8 mouse cellular contexts compared by ENCODE assay signal in the genomic region with DNA sequence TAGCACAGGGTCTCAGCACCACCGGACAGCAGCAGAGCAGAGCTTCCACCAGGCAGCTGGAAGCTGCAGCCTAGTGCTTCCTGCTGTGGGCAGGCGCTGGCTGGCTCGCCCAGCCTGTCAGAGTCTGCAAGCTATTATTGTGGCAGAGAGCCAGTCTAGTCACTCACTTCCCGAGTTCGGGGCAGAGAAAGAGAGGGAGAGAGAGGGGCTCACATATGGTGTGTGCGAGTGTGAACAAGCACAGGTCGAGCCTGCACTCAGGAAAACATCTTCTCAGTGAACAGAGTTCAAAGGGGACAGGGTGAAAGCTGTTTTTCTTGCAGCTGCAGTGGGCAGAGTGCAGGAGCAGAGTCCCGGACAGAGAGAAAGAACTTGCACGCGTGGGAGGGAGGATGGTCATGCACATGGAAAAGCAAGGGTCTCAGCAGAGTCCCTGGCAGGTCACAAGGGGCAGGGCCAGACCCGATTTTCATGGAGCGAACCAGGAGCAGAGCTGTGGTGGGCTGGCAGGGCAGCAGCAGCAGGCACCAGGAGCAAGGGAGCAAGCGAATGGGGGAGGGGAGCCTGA. TPM values are rescaled to one million over a fixed set of nuclear protein-coding genes. Genes with fewer than 3 reads are reported as not detected.
A peak's percentile ranks its signal among the peaks of the same experiment; 100 is the strongest.
DNase-seq lines count a peak whose midpoint lies in the region; ATAC-seq lines count a peak whose summit lies in the region.

No protein-coding gene starts in this region.

- no peak overlapping the region for H3K4me3 ChIP-seq in liver, embryonic 15.5 days (replicated peaks)

- no peak overlapping the region for H3K9ac ChIP-seq in liver, embryonic 15.5 days

- peak; percentile 87 for ATAC-seq in granulocyte monocyte progenitor cell, adult 5-6 weeks (replicated peaks; ENCODE audit: poor library complexity, severe bottlenecking)
- 0 out of 2 replicates have a peak, but pooled peaks have one; percentile 15 for ATAC-seq in liver, embryonic 15.5 days (ENCODE audit: insufficient read depth)

- H3K27ac ChIP-seq in liver, embryonic 15.5 days (replicated peaks): no peak overlapping the region

- H3K36me3 ChIP-seq in liver, embryonic 15.5 days (replicated peaks): no peaks in the 10 kb centered on the region

- H3K9me3 ChIP-seq in liver, embryonic 15.5 days (replicated peaks): no peaks in the 10 kb centered on the region

- DNase-seq in urinary bladder, postnatal 14 days (ENCODE audit: low spot score): peak; percentile 25
- no peak for DNase-seq in urinary bladder, adult 18-20 months (ENCODE audit: low spot score in 2 of 2)
- DNase-seq in layer of hippocampus, postnatal 25 days (ENCODE audit: extremely low spot score in 1 of 2, low spot score in 1 of 2): no peak
- no peak for DNase-seq in kidney, adult 8-10 months
- no peak for DNase-seq in testis, postnatal 14 days (ENCODE audit: low spot score)
- DNase-seq in gastrocnemius, postnatal 4 days (ENCODE audit: low spot score in 2 of 2): no peak

- H3K27me3 ChIP-seq in liver, embryonic 15.5 days: peaks cover 2% of the 10 kb centered on the region

- peaks cover 6% of the 10 kb centered on the region for H3K4me1 ChIP-seq in liver, embryonic 15.5 days (replicated peaks)

- 0 out of 2 replicates have a peak overlapping the region, but pooled peaks have one; percentile 37 for H3K4me2 ChIP-seq in liver, embryonic 15.5 days

- 15% methylated on average over 13 of the region's 13 CpGs for WGBS in liver, embryonic 15.5 days (ENCODE audit: insufficient replicate concordance)

RNA-seq across cellular contexts. Expression of a gene that starts 31.0 kb away (rescaled TPM):
- 15.1 and 17.2 TPM in 2 replicates for total RNA-seq in granulocyte monocyte progenitor cell, adult 5-6 weeks (2014; fragmentation: Nextera tagmentation)
- total RNA-seq in granulocyte monocyte progenitor cell, adult 5-6 weeks (2017): 14.7 and 16.5 TPM in 2 replicates
- 7.1 and 9.7 TPM in 2 replicates for polyA plus RNA-seq in liver, embryonic 15.5 days (2015; fragmentation: Nextera tagmentation; extraction: Ambion mirVana)
- 10 to 100 TPM; 35.5 to 37.6 TPM for total RNA-seq in layer of hippocampus, postnatal 25 days (2021)
- total RNA-seq in gastrocnemius, postnatal 4 days (2021): 1 to 10 TPM; 8.3 to 9.9 TPM
